Mouse (Mus musculus) heart, adult 2 months (tissue): ENCODE measurements around the gene Olfr1291-ps1. TPM values are rescaled to one million over a fixed set of nuclear protein-coding genes. Genes with fewer than 3 reads are reported as not detected.

Source experiments
- DNase-seq, 2 experiments: peaks; one replicate each; pipeline ENCODE4 v3.0.0; 2021
- H3K27ac ChIP-seq: fragments of 200-600 bp; 2 replicates; pipeline ENCODE4 v1.8.1; 2022
- H3K27me3 ChIP-seq: fragments of 200-500 bp; 2 replicates; pipeline ENCODE4 v1.6.1; 2012; ENCODE audit warnings: mild to moderate bottlenecking, low read length, inconsistent platforms, mixed read lengths; ENCODE audit not compliant: control insufficient read depth, insufficient read depth
- H3K36me3 ChIP-seq: fragments of 200-500 bp; 2 replicates; pipeline ENCODE4 v1.6.1; 2012; ENCODE audit warnings: low read length, inconsistent platforms; ENCODE audit not compliant: control insufficient read depth, insufficient read depth
- H3K4me1 ChIP-seq: fragments of 200-500 bp; 2 replicates; pipeline ENCODE4 v1.6.1; 2011; ENCODE audit warnings: low read length; ENCODE audit not compliant: control insufficient read depth, insufficient read depth
- H3K4me3 ChIP-seq: fragments of 200-600 bp; 2 replicates; pipeline ENCODE4 v1.8.1; 2022
- H3K79me2 ChIP-seq: fragments of 200-500 bp; replicated peaks from 2 replicates; pipeline ENCODE4 v1.6.1; 2012; ENCODE audit warnings: mild to moderate bottlenecking, inconsistent platforms, low read length, moderate library complexity, mixed read lengths; ENCODE audit not compliant: control insufficient read depth, insufficient read depth
- H3K9ac ChIP-seq: fragments of 200-500 bp; 2 replicates; pipeline ENCODE4 v1.6.1; 2012; ENCODE audit warnings: low read depth, mild to moderate bottlenecking, control low read depth, inconsistent platforms, low read length, mixed read lengths
- CTCF ChIP-seq: fragments of 200-600 bp; IDR thresholded peaks from 2 replicates; pipeline ENCODE4 v1.8.1; 2022; ENCODE audit warnings: antibody characterized with exemption, mild to moderate bottlenecking, moderate library complexity
- EP300 ChIP-seq: fragments of 200-500 bp; IDR thresholded peaks from 2 replicates; pipeline ENCODE4 v1.6.1; 2011; ENCODE audit warnings: low read depth, low read length, control low read depth; ENCODE audit not compliant: insufficient read depth
- POLR2A ChIP-seq: fragments of 200-500 bp; IDR thresholded peaks from 2 replicates; pipeline ENCODE4 v1.6.1; 2011; ENCODE audit warnings: mild to moderate bottlenecking, low read depth, low read length, control low read depth; ENCODE audit not compliant: insufficient read depth
- WGBS: fragments of 180-500 bp; shearing (Covaris S2); methylation state at CpG from one replicate; pipeline ENCODE4 v1.1.7; 2018; 5-methylcytosine and 5-hydroxymethylcytosine counted together
- intact Hi-C: fragments of 180-260 bp; cut with DNase I; formaldehyde crosslinking; loops from one replicate; pipeline ENCODE4 v1.15.1; 2025
- long read RNA-seq: library from polyadenylated mRNA; stranded (forward); transcript quantifications from one replicate; pipeline ENCODE4 v2.0.0, GENCODE M21; 2021
- polyA plus RNA-seq: library from polyadenylated mRNA; depleted of rRNA; stranded (reverse); fragments of >200 nt; gene quantifications from 2 replicates; pipeline ENCODE4 v1.2.3, GENCODE M21; 2012; rRNA removed
- total RNA-seq, 2 experiments: library from RNA; stranded (reverse); gene quantifications; 2 replicates each; pipeline ENCODE4 v1.2.3; 2021

The Olfr1291-ps1 gene
- total RNA-seq, result not detected
- polyA plus RNA-seq, result not detected in 2 replicates
- long read RNA-seq, result 0 reads

DNA sequence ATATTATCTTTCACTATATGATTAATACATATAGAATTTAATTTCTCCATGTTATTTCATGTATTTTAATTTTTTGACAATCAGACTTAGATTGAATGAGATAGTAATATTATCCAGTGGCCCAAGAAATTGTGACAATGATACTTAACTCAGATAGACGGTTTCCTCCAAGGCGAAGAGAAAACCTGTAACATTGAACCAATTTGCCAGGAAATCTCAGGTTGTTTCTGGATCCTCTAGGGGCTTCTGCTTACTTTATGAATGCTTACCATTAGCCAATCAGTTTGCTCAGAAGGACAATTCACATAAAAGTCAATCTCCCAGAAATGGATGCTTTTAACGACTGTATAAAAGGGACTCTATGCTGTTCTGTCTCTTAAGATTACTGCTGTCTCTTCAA, at the start of gene Olfr1291-ps1:
Gene Olfr1291-ps1 (plus strand): TSS at position 301 of the 400 bp plus-strand sequence.
- WGBS, result 76% methylated on average over 3 of the region's 3 CpGs
- no peak for DNase-seq

DNA sequence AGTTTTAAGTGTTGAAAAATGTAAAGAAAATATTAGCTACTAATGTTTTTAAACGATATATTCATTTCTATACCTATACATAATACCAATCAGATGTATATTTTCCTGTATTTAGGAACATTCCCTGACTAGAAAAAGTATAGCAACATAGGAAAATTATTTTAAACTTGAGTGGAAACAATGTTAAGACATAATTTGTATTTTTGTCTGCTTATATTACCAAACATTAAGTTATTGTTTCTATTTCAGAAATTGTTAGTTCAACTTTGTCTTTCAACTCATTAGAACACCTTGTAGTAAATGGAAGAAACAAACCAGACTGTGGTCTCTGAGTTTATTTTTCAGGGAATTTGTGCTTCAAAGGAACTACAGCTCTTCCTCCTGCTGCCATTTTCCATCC, 48.1 kb upstream of the Olfr1291-ps1 start, which contains the start of gene Olfr1287:
Gene Olfr1287 (plus strand): TSS at position 301 of the 400 bp plus-strand sequence.
- no peak for DNase-seq
- Histone ChIP-seq H3K27me3 (no peaks in the 10 kb centered on the region), H3K4me1 (no peaks in the 10 kb centered on the region), H3K4me3 (no peak within 1 kb of the TSS), H3K27ac (no peak within 1 kb of the TSS), H3K9ac (no peak within 1 kb of the TSS), H3K79me2 (no peaks in the 10 kb centered on the region), H3K36me3 (no peaks in the 10 kb centered on the region)
- 58% methylated on average over 1 of the region's 1 CpGs for WGBS
- intact Hi-C loops, result no loop called here
- TF ChIP-seq EP300 (no peak), POLR2A (no peak), CTCF (no peak)

More for the DNA sequence above, at the start of gene Olfr1291-ps1:
- TF ChIP-seq POLR2A, result no peak
- Histone ChIP-seq H3K9ac (no peak within 1 kb of the TSS), H3K27ac (no peak within 1 kb of the TSS), H3K4me3 (no peak within 1 kb of the TSS), H3K36me3 (no peaks in the 10 kb centered on the region), H3K79me2 (no peaks in the 10 kb centered on the region), H3K4me1 (no peaks in the 10 kb centered on the region), H3K27me3 (no peaks in the 10 kb centered on the region)
- intact Hi-C loops, result no loop called here

DNA sequence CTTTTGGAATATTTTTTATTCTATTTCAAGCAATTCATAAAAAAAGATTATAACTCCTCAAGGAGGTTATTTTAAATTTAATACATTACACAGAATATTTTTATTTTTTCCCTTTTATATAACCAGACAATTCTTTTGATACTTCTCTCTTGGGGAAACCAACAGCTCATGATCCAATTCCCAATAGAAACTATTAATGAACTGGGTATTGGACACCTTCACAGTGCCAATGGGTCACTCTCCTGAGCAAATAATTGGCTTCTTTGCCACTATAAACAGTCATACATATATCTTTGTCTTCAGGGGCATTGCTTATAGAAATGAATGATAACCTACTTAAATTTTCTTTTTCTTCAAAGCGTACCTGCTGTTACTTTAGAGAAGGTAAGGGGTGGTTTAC, 23.2 kb upstream of the Olfr1291-ps1 start, which contains the start of gene Olfr1288:
Gene Olfr1288 (plus strand): TSS at position 301 of the 400 bp plus-strand sequence.
- Histone ChIP-seq H3K27ac (no peak within 1 kb of the TSS), H3K27me3 (no peaks in the 10 kb centered on the region), H3K36me3 (no peaks in the 10 kb centered on the region), H3K4me3 (no peak within 1 kb of the TSS), H3K79me2 (no peaks in the 10 kb centered on the region), H3K4me1 (no peaks in the 10 kb centered on the region), H3K9ac (no peak within 1 kb of the TSS)
- intact Hi-C loops, result no loop called here
- DNase-seq, result no peak
- 84% methylated on average over 1 of the region's 1 CpGs for WGBS
- TF ChIP-seq EP300, result no peak

DNA sequence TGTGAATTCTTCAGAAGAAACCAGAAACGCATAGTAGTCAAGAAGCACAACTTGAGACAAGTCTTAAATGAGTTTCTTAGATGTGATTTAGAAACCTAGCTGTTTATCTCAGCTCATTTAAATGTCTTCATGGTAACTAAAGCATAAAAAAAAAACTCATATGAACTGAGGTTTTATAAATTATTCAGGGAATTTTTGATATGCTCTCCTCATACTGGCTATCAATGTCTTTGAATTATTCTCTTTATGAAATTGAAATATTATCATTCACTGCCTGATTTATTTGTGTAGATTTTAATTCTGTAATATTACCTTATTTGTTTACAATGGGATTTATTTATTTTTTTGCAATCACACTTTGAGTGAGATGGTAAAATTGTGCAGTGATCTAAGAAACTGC, 16.5 kb upstream of the Olfr1291-ps1 start, which contains the start of gene Olfr1289:
Gene Olfr1289 (plus strand): TSS at position 301 of the 400 bp plus-strand sequence.
- no peak within 1 kb of the TSS for H3K9ac ChIP-seq
- H3K4me3 ChIP-seq, result no peak within 1 kb of the TSS
- no peaks in the 10 kb centered on the region for H3K4me1 ChIP-seq
- no peaks in the 10 kb centered on the region for H3K36me3 ChIP-seq
- H3K27me3 ChIP-seq, result no peaks in the 10 kb centered on the region
- H3K27ac ChIP-seq, result no peak within 1 kb of the TSS
- TF ChIP-seq POLR2A (no peak), EP300 (no peak), CTCF (no peak)
- intact Hi-C loops, result no loop called here
- no peak for DNase-seq
- no peaks in the 10 kb centered on the region for H3K79me2 ChIP-seq
- WGBS, result 61% methylated on average over 1 of the region's 1 CpGs

DNA sequence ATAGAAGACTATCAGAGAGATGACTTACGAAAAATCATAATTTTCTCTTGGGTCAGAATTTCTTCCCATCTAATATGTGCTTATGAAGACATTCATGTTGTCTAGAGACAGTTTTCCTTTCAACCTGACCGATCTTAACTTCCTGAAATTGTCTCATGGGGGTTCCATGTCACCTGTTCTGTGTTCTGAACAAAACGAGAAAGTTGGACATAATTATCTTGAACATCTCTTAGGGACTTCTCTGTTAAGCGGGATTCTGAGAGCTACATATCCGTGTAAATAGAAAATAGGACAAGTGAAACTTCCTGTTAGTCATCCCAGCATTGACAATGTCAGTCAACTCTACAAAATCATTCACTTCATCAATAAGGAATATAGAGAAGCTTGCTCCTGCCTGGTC, 3.3 kb upstream of the Olfr1291-ps1 start, which contains the start of gene Olfr1290:
Gene Olfr1290 (minus strand): TSS at position 101 of the 400 bp plus-strand sequence.
- 59% methylated on average over 5 of the region's 5 CpGs for WGBS
- no peaks in the 10 kb centered on the region for H3K36me3 ChIP-seq
- no peak for TF ChIP-seq EP300
- no peak for TF ChIP-seq CTCF
- no peak for TF ChIP-seq POLR2A
- no peak within 1 kb of the TSS for H3K27ac ChIP-seq
- H3K4me1 ChIP-seq, result no peaks in the 10 kb centered on the region
- intact Hi-C loops, result no loop called here
- no peak within 1 kb of the TSS for H3K4me3 ChIP-seq
- H3K27me3 ChIP-seq, result no peaks in the 10 kb centered on the region
- DNase-seq, result no peak
- H3K79me2 ChIP-seq, result no peaks in the 10 kb centered on the region
- no peak within 1 kb of the TSS for H3K9ac ChIP-seq

DNA sequence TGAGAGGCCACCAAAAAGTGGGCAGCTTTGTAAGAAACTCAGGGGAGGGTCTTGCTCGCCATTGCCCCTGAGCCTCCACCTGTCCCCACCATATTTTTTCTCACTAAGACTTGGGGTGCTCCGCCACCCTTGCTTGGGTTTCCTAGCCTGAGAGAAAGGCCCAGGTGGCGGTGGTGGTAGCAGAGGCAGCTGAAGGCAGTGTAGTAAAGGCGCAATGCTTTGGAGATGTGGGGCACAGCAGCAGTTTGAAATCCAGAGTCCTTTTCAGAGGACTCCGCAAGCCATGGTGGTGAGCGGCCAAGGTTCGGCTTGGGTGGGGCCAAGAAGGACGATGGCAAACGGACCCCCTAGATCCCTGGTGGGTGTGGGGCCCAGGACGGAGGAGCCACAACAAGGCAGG, 20.5 kb downstream of the Olfr1291-ps1 start:
- H3K4me3 ChIP-seq, result no peak overlapping the region
- TF ChIP-seq EP300 (no peak), CTCF (no peak), POLR2A (no peak)

More for the DNA sequence above, 20.5 kb downstream of the Olfr1291-ps1 start:
- no peaks in the 10 kb centered on the region for H3K79me2 ChIP-seq
- DNase-seq, result no peak
- no peak overlapping the region for H3K9ac ChIP-seq
- 79% methylated on average over 10 of the region's 10 CpGs for WGBS
- no peaks in the 10 kb centered on the region for H3K4me1 ChIP-seq
- H3K36me3 ChIP-seq, result no peaks in the 10 kb centered on the region
- intact Hi-C loops, result no loop called here
- H3K27me3 ChIP-seq, result no peaks in the 10 kb centered on the region
- H3K27ac ChIP-seq, result no peak overlapping the region
